Mouse (Mus musculus): ENCODE results near the gene Hes3. TPM values are rescaled to one million over a fixed set of nuclear protein-coding genes. Genes with fewer than 3 reads are reported as not detected.

Gene Hes3
- polyA plus RNA-seq, 1 experiment, result not detected

- Histone ChIP-seq H3K4me3 (ENCODE audit: insufficient read depth, low read length) (peak within 1 kb of the TSS; percentile 100), H3K4me1 (ENCODE audit: control insufficient read depth, insufficient read depth, low read length) (0 out of 2 replicates have a peak, but pooled peaks cover 2% of the 10 kb centered on the region), H3K27ac (ENCODE audit: insufficient read depth, low read length) (peak within 1 kb of the TSS; percentile 19)
- TF ChIP-seq POLR2A (IDR thresholded peaks at IDR 0.05; ENCODE audit: low read depth, low read length) (peak; percentile 92), CTCF (IDR thresholded peaks at IDR 0.05; ENCODE audit: borderline replicate concordance, insufficient read depth, low read length) (no peak)
Measured at GRCm38 (mm10) chr4:152325574-152326411, 34.3 kb upstream of the Hes3 start, which contains the start of gene Rpl22. Rpl22 (plus strand) TSS chr4:152325742.

- 0 out of 2 replicates have a peak, but pooled peaks cover 2% of the 10 kb centered on the region for H3K4me1 ChIP-seq (ENCODE audit: control insufficient read depth, insufficient read depth, low read length)
- no peak for TF ChIP-seq CTCF (IDR thresholded peaks at IDR 0.05; ENCODE audit: borderline replicate concordance, insufficient read depth, low read length)
- TF ChIP-seq POLR2A (IDR thresholded peaks at IDR 0.05; ENCODE audit: low read depth, low read length), result no peak
- peak overlapping the region; percentile 35 for H3K4me3 ChIP-seq (ENCODE audit: insufficient read depth, low read length)
- H3K27ac ChIP-seq (ENCODE audit: insufficient read depth, low read length), result peak overlapping the region; percentile 19; the same call in 1 of the 2 replicates
Measured at GRCm38 (mm10) chr4:152324641-152325562, 33.4 kb upstream of the Hes3 start.

- H3K27ac ChIP-seq (ENCODE audit: insufficient read depth, low read length), result no peak overlapping the region
- H3K4me1 ChIP-seq (ENCODE audit: control insufficient read depth, insufficient read depth, low read length), result 0 out of 2 replicates have a peak, but pooled peaks cover 2% of the 10 kb centered on the region
- TF ChIP-seq CTCF (IDR thresholded peaks at IDR 0.05; ENCODE audit: borderline replicate concordance, insufficient read depth, low read length) (no peak), POLR2A (IDR thresholded peaks at IDR 0.05; ENCODE audit: low read depth, low read length) (no peak)
- no peak overlapping the region for H3K4me3 ChIP-seq (ENCODE audit: insufficient read depth, low read length)
Measured at GRCm38 (mm10) chr4:152321464-152321863, 30.0 kb upstream of the Hes3 start.

- Histone ChIP-seq H3K27ac (ENCODE audit: insufficient read depth, low read length) (peak within 1 kb of the TSS; percentile 11; the same call in 1 of the 2 replicates), H3K4me3 (ENCODE audit: insufficient read depth, low read length) (0 out of 2 replicates have a peak within 1 kb of the TSS, but pooled peaks have one; percentile 1), H3K4me1 (ENCODE audit: control insufficient read depth, insufficient read depth, low read length) (no peaks in the 10 kb centered on the region)
- TF ChIP-seq POLR2A (IDR thresholded peaks at IDR 0.05; ENCODE audit: low read depth, low read length) (peak; percentile 67), CTCF (IDR thresholded peaks at IDR 0.05; ENCODE audit: borderline replicate concordance, insufficient read depth, low read length) (peak; percentile 31; the same call in 1 of the 2 replicates)
Measured at GRCm38 (mm10) chr4:152318517-152319234, 27.2 kb upstream of the Hes3 start, which contains the start of gene Rnf207. Rnf207 (minus strand) TSS chr4:152318993.

- no peaks in the 10 kb centered on the region for H3K4me1 ChIP-seq (ENCODE audit: control insufficient read depth, insufficient read depth, low read length)
- TF ChIP-seq POLR2A (IDR thresholded peaks at IDR 0.05; ENCODE audit: low read depth, low read length) (no peak), CTCF (IDR thresholded peaks at IDR 0.05; ENCODE audit: borderline replicate concordance, insufficient read depth, low read length) (no peak)
- H3K4me3 ChIP-seq (ENCODE audit: insufficient read depth, low read length), result no peak overlapping the region
- H3K27ac ChIP-seq (ENCODE audit: insufficient read depth, low read length), result no peak overlapping the region
Measured at GRCm38 (mm10) chr4:152317631-152318033, 26.2 kb upstream of the Hes3 start.

GRCm38 (mm10) chr4:152315498-152316213 lies 24.2 kb upstream of the Hes3 start:
- Histone ChIP-seq H3K4me3 (ENCODE audit: insufficient read depth, low read length) (no peak overlapping the region), H3K27ac (ENCODE audit: insufficient read depth, low read length) (no peak overlapping the region), H3K4me1 (ENCODE audit: control insufficient read depth, insufficient read depth, low read length) (no peaks in the 10 kb centered on the region)
- TF ChIP-seq POLR2A (IDR thresholded peaks at IDR 0.05; ENCODE audit: low read depth, low read length), result no peak
- TF ChIP-seq CTCF (IDR thresholded peaks at IDR 0.05; ENCODE audit: borderline replicate concordance, insufficient read depth, low read length), result no peak

GRCm38 (mm10) chr4:152313934-152314333 lies 22.5 kb upstream of the Hes3 start:
- Histone ChIP-seq H3K4me1 (ENCODE audit: control insufficient read depth, insufficient read depth, low read length) (no peaks in the 10 kb centered on the region), H3K4me3 (ENCODE audit: insufficient read depth, low read length) (no peak overlapping the region), H3K27ac (ENCODE audit: insufficient read depth, low read length) (no peak overlapping the region)
- TF ChIP-seq CTCF (IDR thresholded peaks at IDR 0.05; ENCODE audit: borderline replicate concordance, insufficient read depth, low read length), result no peak
- no peak for TF ChIP-seq POLR2A (IDR thresholded peaks at IDR 0.05; ENCODE audit: low read depth, low read length)

GRCm38 (mm10) chr4:152313211-152313632 lies 21.8 kb upstream of the Hes3 start:
- peak overlapping the region; percentile 37 for H3K4me3 ChIP-seq (ENCODE audit: insufficient read depth, low read length)
- TF ChIP-seq CTCF (IDR thresholded peaks at IDR 0.05; ENCODE audit: borderline replicate concordance, insufficient read depth, low read length) (no peak), POLR2A (IDR thresholded peaks at IDR 0.05; ENCODE audit: low read depth, low read length) (0 out of 2 replicates have a peak, but pooled peaks have one; percentile 34)
- H3K4me1 ChIP-seq (ENCODE audit: control insufficient read depth, insufficient read depth, low read length), result no peaks in the 10 kb centered on the region
- H3K27ac ChIP-seq (ENCODE audit: insufficient read depth, low read length), result no peak overlapping the region

All from embryonic fibroblast, embryonic 13.5 days (primary cell).